Mouse (Mus musculus) fat pad, adult 2 months (tissue): ENCODE measurements around the gene Lrfn4.
"Not testable (repeated sequence)": the region's sequence is repeated elsewhere in the genome, so short reads cannot be mapped to it uniquely, and the experiment has no call there.

ENCODE experiments used
- DNase-seq: peaks from one replicate; pipeline ENCODE4 v3.0.0-alpha.2; 2011; ENCODE audit warnings: low read depth, low spot score; ENCODE audit errors: extremely low read depth

Gene Lrfn4

GRCm38 (mm10) chr19:4612181-4612961 lies 3.1 kb downstream of the Lrfn4 start:
- no peak for DNase-seq

GRCm38 (mm10) chr19:4610109-4610508 lies 5.4 kb downstream of the Lrfn4 start:
- DNase-seq: no peak

GRCm38 (mm10) chr19:4608511-4608910 lies 7.0 kb downstream of the Lrfn4 start:
- DNase-seq: no peak

GRCm38 (mm10) chr19:4607406-4607805 lies 8.1 kb downstream of the Lrfn4 start:
- no peak for DNase-seq

- no peak for DNase-seq
Measured at GRCm38 (mm10) chr19:4605654-4606053, 9.8 kb downstream of the Lrfn4 start.

GRCm38 (mm10) chr19:4603801-4604723 lies 11.4 kb downstream of the Lrfn4 start:
- DNase-seq: no peak

GRCm38 (mm10) chr19:4602459-4602858 lies 13.0 kb downstream of the Lrfn4 start:
- DNase-seq: no peak

GRCm38 (mm10) chr19:4596071-4596470 lies 19.4 kb downstream of the Lrfn4 start:
- no peak for DNase-seq

- DNase-seq: no peak
Measured at GRCm38 (mm10) chr19:4593792-4594522, 21.5 kb downstream of the Lrfn4 start.

GRCm38 (mm10) chr19:4590025-4590424 lies 25.4 kb downstream of the Lrfn4 start:
- peak; percentile 82 for DNase-seq

- DNase-seq: no peak
Measured at GRCm38 (mm10) chr19:4589081-4589480, 26.4 kb downstream of the Lrfn4 start.

GRCm38 (mm10) chr19:4588430-4588829 lies 27.0 kb downstream of the Lrfn4 start:
- DNase-seq: no peak

- DNase-seq: no peak
Measured at GRCm38 (mm10) chr19:4587426-4587825, 28.0 kb downstream of the Lrfn4 start.

GRCm38 (mm10) chr19:4586783-4587182 lies 28.7 kb downstream of the Lrfn4 start:
- not testable (repeated sequence) for DNase-seq

- no peak for DNase-seq
Measured at GRCm38 (mm10) chr19:4583856-4584255, 31.6 kb downstream of the Lrfn4 start.

GRCm38 (mm10) chr19:4579296-4579695 lies 36.2 kb downstream of the Lrfn4 start:
- DNase-seq: no peak

GRCm38 (mm10) chr19:4578799-4579198 lies 36.7 kb downstream of the Lrfn4 start:
- no peak for DNase-seq

GRCm38 (mm10) chr19:4573241-4573640 lies 42.2 kb downstream of the Lrfn4 start:
- no peak for DNase-seq

- DNase-seq: no peak
Measured at GRCm38 (mm10) chr19:4572467-4572866, 43.0 kb downstream of the Lrfn4 start.

- DNase-seq: no peak
Measured at GRCm38 (mm10) chr19:4572061-4572460, 43.4 kb downstream of the Lrfn4 start.

- no peak for DNase-seq
Measured at GRCm38 (mm10) chr19:4571658-4572057, 43.8 kb downstream of the Lrfn4 start.
